Mouse (Mus musculus): ENCODE data around the gene Mcrip1. TPM values are rescaled to one million over a fixed set of nuclear protein-coding genes. Genes with fewer than 3 reads are reported as not detected.

The Mcrip1 gene
- polyA plus RNA-seq (2015; fragmentation: Nextera tagmentation; extraction: Ambion mirVana) = 238 and 259 TPM in 2 replicates

GRCm38 (mm10) chr11:120549168-120549945 is at the start of gene Mcrip1:
Gene Mcrip1 (minus strand): TSS chr11:120549727.

DNA sequence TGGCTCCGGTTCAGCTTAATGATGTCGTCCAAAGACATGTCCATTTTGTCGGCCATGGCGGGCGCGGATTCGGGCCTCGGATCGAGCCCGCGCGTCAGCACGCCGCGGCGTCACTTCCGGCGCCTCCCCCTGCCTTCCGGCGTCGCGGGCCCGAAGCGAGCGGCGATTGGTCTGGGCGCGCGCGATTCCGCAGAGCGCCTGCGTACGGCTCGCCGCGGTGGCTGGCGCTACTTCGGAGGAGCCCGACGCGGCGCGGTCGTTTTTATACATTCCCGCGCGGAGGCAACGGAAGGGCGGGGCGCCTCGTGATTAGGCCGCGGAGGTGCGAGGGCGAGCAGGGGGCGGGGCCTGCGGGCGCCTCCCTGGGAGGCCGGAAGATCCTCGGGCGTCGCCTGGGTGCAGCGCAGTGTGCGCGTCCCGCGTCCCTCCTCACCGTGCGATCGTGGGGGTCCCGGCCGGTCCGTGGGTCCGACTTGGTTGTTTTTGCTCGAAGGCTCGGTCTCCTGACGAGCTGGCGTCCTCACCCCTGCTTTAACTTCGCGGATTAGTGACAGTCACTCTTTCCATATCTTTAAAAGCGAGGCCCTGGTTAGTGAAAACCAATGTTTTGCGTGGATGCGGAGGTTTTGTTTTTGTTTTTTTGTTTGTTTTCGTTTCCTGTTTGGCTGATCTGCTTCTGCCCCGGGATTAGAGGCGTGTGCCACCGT is 48.9 kb upstream of the Mcrip1 start, which contains the start of the genes Alyref and Anapc11:
TSS of gene Alyref (minus strand) at position 83 of the 707 bp plus-strand sequence.
TSS of gene Anapc11 (plus strand) at position 139 of the 707 bp plus-strand sequence.

DNA sequence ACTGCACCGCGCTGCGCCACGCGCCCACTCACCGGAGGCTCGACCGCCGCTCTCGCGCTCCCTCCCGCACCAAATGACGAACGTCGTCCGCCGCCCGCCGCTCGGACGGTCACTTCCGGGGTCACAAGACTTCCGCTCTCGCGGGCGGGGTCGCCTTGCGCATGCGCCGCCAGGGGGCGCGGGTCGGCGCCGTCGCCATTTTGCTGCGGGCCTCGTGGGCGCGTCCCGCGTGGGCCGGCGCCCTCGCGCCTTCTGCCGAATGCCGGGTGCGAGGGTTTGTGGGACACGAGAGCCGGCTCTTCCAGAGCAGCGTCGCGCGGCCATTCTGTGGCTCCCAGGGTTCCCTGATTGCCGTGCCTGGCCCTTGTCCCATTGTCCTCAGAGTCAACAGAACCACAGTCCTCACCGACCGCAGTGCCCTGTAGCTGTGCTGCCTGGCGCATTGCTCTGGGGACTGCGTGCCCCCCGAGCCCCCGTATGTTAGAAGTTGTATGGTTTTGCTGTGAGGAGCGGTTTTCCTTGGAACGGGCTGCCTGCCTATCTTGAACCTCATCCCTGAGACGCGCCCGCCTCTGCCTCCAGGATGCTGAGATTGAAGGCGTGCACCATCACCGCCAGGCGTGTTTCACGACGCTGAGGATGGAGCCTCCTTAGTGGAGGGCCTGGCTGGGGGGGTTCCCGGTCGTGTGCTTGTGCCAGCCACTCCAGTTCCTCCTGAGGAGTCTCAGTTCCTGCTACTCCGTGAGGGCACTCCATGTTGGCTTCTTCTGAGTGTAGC is 32.2 kb upstream of the Mcrip1 start, which contains the start of gene Arhgdia:
TSS of gene Arhgdia (minus strand) at position 135 of the 778 bp plus-strand sequence.

DNA sequence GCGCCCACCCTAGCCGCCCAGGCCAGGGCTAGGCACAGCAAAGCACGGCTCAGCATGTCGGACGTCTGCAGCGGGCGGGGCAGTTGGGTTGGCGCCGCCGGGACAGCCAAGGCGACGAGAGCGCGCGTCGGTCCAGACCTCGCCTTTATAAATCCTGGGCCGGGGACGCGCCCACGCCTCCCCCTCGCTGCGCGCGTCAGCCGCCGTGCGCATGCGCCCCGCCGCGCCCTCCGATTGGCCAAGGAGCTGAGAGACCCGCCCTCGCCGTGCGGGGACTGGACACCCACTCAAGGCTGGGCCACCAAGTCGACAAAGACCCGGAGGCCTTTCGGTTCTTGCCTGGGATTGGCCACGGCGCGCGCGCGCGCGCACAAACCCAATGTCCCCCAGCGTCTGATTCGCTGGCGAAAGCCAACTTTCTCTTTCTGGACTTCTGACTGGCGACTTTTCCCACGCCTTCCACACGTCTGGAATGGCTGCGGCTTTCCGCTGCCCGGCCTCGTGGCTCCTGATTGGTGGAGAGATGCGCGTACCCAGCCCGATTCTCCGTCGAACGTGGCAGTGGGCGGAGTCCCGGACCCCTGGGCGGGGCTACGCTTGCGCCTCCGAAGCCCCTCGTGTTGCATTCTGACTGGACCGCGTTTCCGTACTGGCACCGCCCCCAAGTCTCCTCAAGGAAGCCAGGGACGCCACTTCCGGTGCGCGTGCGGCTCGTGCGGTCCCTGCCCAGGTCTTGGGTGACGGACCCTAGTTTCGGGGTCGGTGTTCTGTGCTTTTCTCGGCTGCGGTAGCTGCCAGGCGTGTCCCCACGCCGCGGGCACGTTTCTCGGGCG is 23.4 kb upstream of the Mcrip1 start, which contains the start of gene P4hb:
TSS of gene P4hb (minus strand) at position 502 of the 833 bp plus-strand sequence.

GRCm38 (mm10) chr11:120550810-120551440 is 1.4 kb upstream of the Mcrip1 start, which contains the start of gene Ppp1r27:
Gene Ppp1r27 (minus strand): TSS chr11:120551132.

DNA sequence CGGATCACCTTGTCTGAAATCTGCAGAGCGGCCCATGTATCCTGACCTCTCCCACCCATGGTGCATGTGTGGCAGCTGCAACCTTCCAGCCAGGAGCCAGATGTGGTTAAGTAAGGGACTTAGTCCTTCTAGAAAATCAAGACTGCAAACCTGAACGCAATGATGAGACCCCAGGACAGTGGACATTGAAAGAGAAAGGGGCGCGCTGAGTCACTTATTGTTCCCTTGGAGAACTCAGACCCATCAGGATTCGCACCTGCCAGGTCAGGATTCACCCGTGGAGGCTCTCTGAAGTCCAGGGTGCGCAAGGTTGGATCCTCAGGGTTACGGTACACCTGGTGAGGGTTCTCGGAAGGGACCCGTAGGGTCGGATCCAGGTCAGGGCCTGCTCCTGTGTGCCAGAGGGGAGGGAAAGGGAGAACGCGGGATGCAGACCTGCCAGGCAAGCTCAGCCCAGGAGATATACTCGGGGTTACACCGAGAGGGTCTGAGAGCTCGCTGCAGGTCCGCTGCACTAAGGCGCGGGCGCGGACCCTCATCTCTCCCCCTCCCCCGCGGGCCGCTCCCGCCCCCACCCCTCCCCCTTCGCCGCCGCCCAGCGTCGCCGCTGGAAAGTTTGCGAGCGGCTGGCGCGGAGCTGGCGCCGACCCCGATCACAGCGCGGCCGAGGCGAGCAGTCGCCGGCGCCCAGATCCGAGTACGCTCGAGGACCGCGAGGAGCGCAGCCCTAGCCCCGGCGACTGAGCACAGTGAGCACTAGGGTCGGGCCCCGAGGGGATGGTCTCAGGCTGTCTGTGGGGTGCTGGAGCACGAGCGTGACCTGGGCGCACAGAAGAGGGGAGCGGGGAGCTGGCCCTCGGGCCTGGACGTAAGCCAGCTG is 19.2 kb downstream of the Mcrip1 start, which contains the start of gene Gcgr:
TSS of gene Gcgr (plus strand) at position 615 of the 880 bp plus-strand sequence.

Other genes with a start within 250 kb of the Mcrip1 start
- gene Actg1, start 201.2 kb downstream of the Mcrip1 start, polyA plus RNA-seq (2015; fragmentation: Nextera tagmentation; extraction: Ambion mirVana) = 3,213 and 3,438 TPM in 2 replicates
- gene Fscn2, start 188.2 kb downstream of the Mcrip1 start, polyA plus RNA-seq (2015; fragmentation: Nextera tagmentation; extraction: Ambion mirVana) = 1.2 and 1.4 TPM in 2 replicates
- 55.9 and 70.0 TPM in 2 replicates for gene Faap100, start 171.0 kb downstream of the Mcrip1 start, polyA plus RNA-seq (2015; fragmentation: Nextera tagmentation; extraction: Ambion mirVana)
- 25.7 and 27.7 TPM in 2 replicates for gene Nploc4, start 112.0 kb downstream of the Mcrip1 start, polyA plus RNA-seq (2015; fragmentation: Nextera tagmentation; extraction: Ambion mirVana)
- gene Tspan10, start 107.1 kb downstream of the Mcrip1 start, polyA plus RNA-seq (2015; fragmentation: Nextera tagmentation; extraction: Ambion mirVana) = not detected in 2 replicates
- gene Pde6g, start 96.2 kb downstream of the Mcrip1 start, polyA plus RNA-seq (2015; fragmentation: Nextera tagmentation; extraction: Ambion mirVana) = 0.15 TPM in 1 of 2 replicates, not detected in the other
- 15.1 and 15.8 TPM in 2 replicates for gene Oxld1, start 91.7 kb downstream of the Mcrip1 start, polyA plus RNA-seq (2015; fragmentation: Nextera tagmentation; extraction: Ambion mirVana)
- gene Ccdc137, start 91.6 kb downstream of the Mcrip1 start, polyA plus RNA-seq (2015; fragmentation: Nextera tagmentation; extraction: Ambion mirVana) = 16.5 and 23.4 TPM in 2 replicates
- 86.7 and 89.4 TPM in 2 replicates for gene Arl16, start 82.1 kb downstream of the Mcrip1 start, polyA plus RNA-seq (2015; fragmentation: Nextera tagmentation; extraction: Ambion mirVana)
- gene Mrpl12, start 65.1 kb downstream of the Mcrip1 start, polyA plus RNA-seq (2015; fragmentation: Nextera tagmentation; extraction: Ambion mirVana) = 156 and 163 TPM in 2 replicates
- gene Slc25a10, start 57.9 kb downstream of the Mcrip1 start, polyA plus RNA-seq (2015; fragmentation: Nextera tagmentation; extraction: Ambion mirVana) = 29.1 and 32.5 TPM in 2 replicates
- 0.29 and 0.30 TPM in 2 replicates for gene Gcgr, start 19.0 kb downstream of the Mcrip1 start, polyA plus RNA-seq (2015; fragmentation: Nextera tagmentation; extraction: Ambion mirVana)
- not detected in 2 replicates for gene Ppp1r27, start 1.4 kb upstream of the Mcrip1 start, polyA plus RNA-seq (2015; fragmentation: Nextera tagmentation; extraction: Ambion mirVana)
- 213 and 228 TPM in 2 replicates for gene P4hb, start 23.5 kb upstream of the Mcrip1 start, polyA plus RNA-seq (2015; fragmentation: Nextera tagmentation; extraction: Ambion mirVana)
- gene Arhgdia, start 31.9 kb upstream of the Mcrip1 start, polyA plus RNA-seq (2015; fragmentation: Nextera tagmentation; extraction: Ambion mirVana) = 444 and 484 TPM in 2 replicates
- 163 and 172 TPM in 2 replicates for gene Alyref, start 48.6 kb upstream of the Mcrip1 start, polyA plus RNA-seq (2015; fragmentation: Nextera tagmentation; extraction: Ambion mirVana)
- 220 and 225 TPM in 2 replicates for gene Anapc11, start 48.7 kb upstream of the Mcrip1 start, polyA plus RNA-seq (2015; fragmentation: Nextera tagmentation; extraction: Ambion mirVana)
- 1.8 and 3.2 TPM in 2 replicates for gene Npb, start 58.8 kb upstream of the Mcrip1 start, polyA plus RNA-seq (2015; fragmentation: Nextera tagmentation; extraction: Ambion mirVana)
- gene Pcyt2, start 68.2 kb upstream of the Mcrip1 start, polyA plus RNA-seq (2015; fragmentation: Nextera tagmentation; extraction: Ambion mirVana) = 162 and 185 TPM in 2 replicates
- gene Sirt7, start 75.5 kb upstream of the Mcrip1 start, polyA plus RNA-seq (2015; fragmentation: Nextera tagmentation; extraction: Ambion mirVana) = 42.3 and 44.0 TPM in 2 replicates
- 47.6 and 50.2 TPM in 2 replicates for gene Mafg, start 83.9 kb upstream of the Mcrip1 start, polyA plus RNA-seq (2015; fragmentation: Nextera tagmentation; extraction: Ambion mirVana)
- 8.8 and 9.5 TPM in 2 replicates for gene Pycr1, start 94.0 kb upstream of the Mcrip1 start, polyA plus RNA-seq (2015; fragmentation: Nextera tagmentation; extraction: Ambion mirVana)
- gene Myadml2, start 98.4 kb upstream of the Mcrip1 start, polyA plus RNA-seq (2015; fragmentation: Nextera tagmentation; extraction: Ambion mirVana) = 1.6 and 2.8 TPM in 2 replicates
- gene Notum, start 111.4 kb upstream of the Mcrip1 start, polyA plus RNA-seq (2015; fragmentation: Nextera tagmentation; extraction: Ambion mirVana) = 13.9 and 15.4 TPM in 2 replicates
- gene Aspscr1, start 123.2 kb upstream of the Mcrip1 start, polyA plus RNA-seq (2015; fragmentation: Nextera tagmentation; extraction: Ambion mirVana) = 134 and 150 TPM in 2 replicates
- 103 and 104 TPM in 2 replicates for gene Cenpx, start 164.0 kb upstream of the Mcrip1 start, polyA plus RNA-seq (2015; fragmentation: Nextera tagmentation; extraction: Ambion mirVana)
- 45.3 and 62.8 TPM in 2 replicates for gene Lrrc45, start 164.2 kb upstream of the Mcrip1 start, polyA plus RNA-seq (2015; fragmentation: Nextera tagmentation; extraction: Ambion mirVana)
- gene Rac3, start 171.7 kb upstream of the Mcrip1 start, polyA plus RNA-seq (2015; fragmentation: Nextera tagmentation; extraction: Ambion mirVana) = 617 and 689 TPM in 2 replicates
- 25.0 and 27.0 TPM in 2 replicates for gene Dcxr, start 177.6 kb upstream of the Mcrip1 start, polyA plus RNA-seq (2015; fragmentation: Nextera tagmentation; extraction: Ambion mirVana)
- gene Cbr2, start 182.4 kb upstream of the Mcrip1 start, polyA plus RNA-seq (2015; fragmentation: Nextera tagmentation; extraction: Ambion mirVana) = 4.1 and 4.5 TPM in 2 replicates
- 1.8 and 2.9 TPM in 2 replicates for gene Hmga1b, start 213.1 kb upstream of the Mcrip1 start, polyA plus RNA-seq (2015; fragmentation: Nextera tagmentation; extraction: Ambion mirVana)
- 98.9 and 123 TPM in 2 replicates for gene Rfng, start 234.5 kb upstream of the Mcrip1 start, polyA plus RNA-seq (2015; fragmentation: Nextera tagmentation; extraction: Ambion mirVana)
- 236 and 269 TPM in 2 replicates for gene Gps1, start 234.5 kb upstream of the Mcrip1 start, polyA plus RNA-seq (2015; fragmentation: Nextera tagmentation; extraction: Ambion mirVana)
- gene Dus1l, start 246.7 kb upstream of the Mcrip1 start, polyA plus RNA-seq (2015; fragmentation: Nextera tagmentation; extraction: Ambion mirVana) = 34.8 and 41.7 TPM in 2 replicates

Measured in neural tube, postnatal 0 days (tissue).